Mouse (Mus musculus): ENCODE measurements around the gene Tyrobp. TPM values are rescaled to one million over a fixed set of nuclear protein-coding genes. Genes with fewer than 3 reads are reported as not detected.

The Tyrobp gene
- polyA plus RNA-seq, 1 experiment from 2014 or later, result 19.7 TPM

DNA sequence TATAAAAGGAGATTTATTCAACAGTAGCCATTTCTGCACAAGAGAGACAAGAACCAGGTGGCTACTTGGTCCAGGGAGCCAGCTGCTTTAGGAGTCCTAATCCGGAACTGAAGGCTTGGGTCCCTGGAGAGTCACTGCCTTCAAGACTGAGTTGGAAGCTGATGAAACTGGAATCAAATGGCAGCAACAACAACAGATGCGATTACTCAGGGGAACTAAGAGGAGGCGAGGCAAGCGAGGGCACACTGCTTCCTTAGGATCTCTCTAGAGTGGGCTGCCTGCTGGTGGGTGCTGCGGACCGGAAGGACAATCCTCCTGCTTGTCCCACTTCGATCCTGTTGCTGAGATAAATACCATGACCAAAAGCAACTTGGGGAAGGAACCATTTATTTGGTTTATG lies 13.9 kb upstream of the Tyrobp start:
- WGBS, result 65% methylated on average over 7 of the region's 7 CpGs
- Histone ChIP-seq H3K4me3 (ENCODE audit: low read depth, low read length) (no peak overlapping the region), H3K9me3 (ENCODE audit: control insufficient read depth, low read length) (no peaks in the 10 kb centered on the region), H3K36me3 (ENCODE audit: control insufficient read depth, insufficient read depth, low read length) (no peaks in the 10 kb centered on the region), H3K4me2 (no peak overlapping the region), H3K4me1 (ENCODE audit: control insufficient read depth, insufficient read depth, low read length) (no peaks in the 10 kb centered on the region), H3K27me3 (ENCODE audit: control insufficient read depth, insufficient read depth, low read length) (no peaks in the 10 kb centered on the region), H3K9ac (ENCODE audit: low read length) (no peak overlapping the region), H3K27ac (ENCODE audit: low read depth, low read length) (no peak overlapping the region)
- no peak for DNase-seq (ENCODE audit: low spot score, missing footprints)
- ATAC-seq (ENCODE audit: low FRiP score), result no peak

DNA sequence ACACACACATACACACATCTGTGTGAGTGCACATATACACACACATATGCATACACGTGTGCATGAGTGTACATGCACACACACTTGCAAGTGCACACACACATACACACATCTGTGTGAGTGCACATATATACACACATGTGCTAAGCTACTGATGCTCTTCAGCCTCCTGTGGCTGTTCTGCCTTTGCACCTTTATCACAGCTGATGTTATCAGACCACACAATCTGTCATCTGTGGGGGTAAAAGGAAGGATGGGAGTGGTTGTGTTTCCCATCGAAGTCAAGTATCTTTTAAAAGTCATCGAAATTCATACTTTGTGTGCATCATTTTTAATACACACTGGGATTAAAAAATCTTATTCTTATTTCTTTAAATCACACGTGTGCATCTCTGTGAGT lies 11.2 kb upstream of the Tyrobp start:
- Histone ChIP-seq H3K9me3 (ENCODE audit: control insufficient read depth, low read length) (no peaks in the 10 kb centered on the region), H3K27me3 (ENCODE audit: control insufficient read depth, insufficient read depth, low read length) (no peaks in the 10 kb centered on the region), H3K4me3 (ENCODE audit: low read depth, low read length) (no peak overlapping the region), H3K9ac (ENCODE audit: low read length) (no peak overlapping the region), H3K4me1 (ENCODE audit: control insufficient read depth, insufficient read depth, low read length) (no peaks in the 10 kb centered on the region), H3K4me2 (no peak overlapping the region), H3K27ac (ENCODE audit: low read depth, low read length) (no peak overlapping the region), H3K36me3 (ENCODE audit: control insufficient read depth, insufficient read depth, low read length) (no peaks in the 10 kb centered on the region)
- ATAC-seq (ENCODE audit: low FRiP score) (no peak), DNase-seq (ENCODE audit: low spot score, missing footprints) (no peak)
- WGBS, result 70% methylated on average over 4 of the region's 4 CpGs

DNA sequence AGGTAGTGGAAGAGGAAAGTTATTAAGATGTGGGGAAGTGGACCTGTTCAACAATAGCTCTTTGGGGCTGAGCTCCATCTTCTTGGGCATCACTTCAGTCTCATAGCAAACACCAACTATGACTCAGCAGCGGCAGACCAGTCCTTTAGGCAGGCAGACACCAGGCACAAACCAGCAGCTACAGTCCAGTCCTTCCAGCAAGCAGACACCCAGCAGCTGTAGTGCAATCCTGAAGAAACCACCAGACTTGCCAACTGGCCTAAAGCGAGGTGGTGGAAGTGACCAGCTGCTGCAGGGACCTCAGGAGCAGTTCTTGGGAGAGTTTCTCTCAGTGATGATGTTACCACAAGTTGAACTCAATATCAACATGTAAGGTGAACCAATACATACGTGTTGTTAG lies 4.9 kb upstream of the Tyrobp start:
- Histone ChIP-seq H3K9me3 (ENCODE audit: control insufficient read depth, low read length) (no peaks in the 10 kb centered on the region), H3K27ac (ENCODE audit: low read depth, low read length) (no peak overlapping the region), H3K4me3 (ENCODE audit: low read depth, low read length) (no peak overlapping the region), H3K27me3 (ENCODE audit: control insufficient read depth, insufficient read depth, low read length) (no peaks in the 10 kb centered on the region), H3K36me3 (ENCODE audit: control insufficient read depth, insufficient read depth, low read length) (no peaks in the 10 kb centered on the region), H3K4me2 (no peak overlapping the region), H3K9ac (ENCODE audit: low read length) (no peak overlapping the region), H3K4me1 (ENCODE audit: control insufficient read depth, insufficient read depth, low read length) (no peaks in the 10 kb centered on the region)
- DNase-seq (ENCODE audit: low spot score, missing footprints), result no peak
- ATAC-seq (ENCODE audit: low FRiP score), result no peak
- WGBS, result 75% methylated on average over 3 of the region's 3 CpGs

DNA sequence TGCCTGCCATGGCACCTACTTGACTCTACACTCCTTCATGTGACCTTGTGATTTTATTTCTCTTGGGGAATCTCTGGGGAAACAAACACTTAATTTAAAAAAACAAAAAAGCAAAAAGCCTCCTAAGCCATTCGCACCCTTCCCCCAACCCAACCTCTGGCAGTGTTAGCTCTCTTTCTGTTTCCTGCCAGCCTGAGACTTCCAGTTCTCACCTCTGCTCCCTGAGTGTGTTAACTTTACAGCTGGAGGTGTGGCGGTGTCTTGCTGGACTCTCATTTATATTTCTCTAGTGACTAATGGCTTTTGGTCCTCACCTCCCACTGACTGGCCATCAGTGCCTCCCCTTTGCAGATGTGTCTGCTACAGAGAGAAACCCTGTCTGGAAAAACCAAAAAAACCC lies 3.8 kb upstream of the Tyrobp start:
- Histone ChIP-seq H3K9ac (ENCODE audit: low read length) (no peak overlapping the region), H3K9me3 (ENCODE audit: control insufficient read depth, low read length) (no peaks in the 10 kb centered on the region), H3K4me1 (ENCODE audit: control insufficient read depth, insufficient read depth, low read length) (no peaks in the 10 kb centered on the region), H3K36me3 (ENCODE audit: control insufficient read depth, insufficient read depth, low read length) (no peaks in the 10 kb centered on the region), H3K4me3 (ENCODE audit: low read depth, low read length) (no peak overlapping the region), H3K4me2 (no peak overlapping the region), H3K27me3 (ENCODE audit: control insufficient read depth, insufficient read depth, low read length) (no peaks in the 10 kb centered on the region), H3K27ac (ENCODE audit: low read depth, low read length) (no peak overlapping the region)
- no peak for ATAC-seq (ENCODE audit: low FRiP score)
- WGBS, result 71% methylated on average over 2 of the region's 2 CpGs
- DNase-seq (ENCODE audit: low spot score, missing footprints), result no peak

DNA sequence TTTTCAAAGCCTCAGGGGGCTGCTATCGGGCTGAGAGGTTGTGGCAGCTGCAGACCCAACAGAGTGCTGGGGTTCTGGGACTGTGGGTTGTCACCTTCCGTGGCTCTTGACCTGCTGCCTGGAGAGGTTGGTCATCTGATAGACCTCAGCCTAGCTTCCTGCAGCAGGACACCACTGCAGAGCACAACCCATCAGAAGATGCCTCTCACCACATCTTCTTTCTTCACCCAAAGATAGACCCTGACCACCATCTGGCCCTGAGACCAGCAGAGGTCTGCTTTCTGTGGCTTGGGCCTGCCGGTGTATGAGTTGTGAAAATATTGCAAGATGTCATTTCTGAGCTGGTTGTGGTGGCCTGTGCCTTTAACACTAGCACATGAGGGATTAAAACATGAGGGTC lies 2.5 kb upstream of the Tyrobp start:
- Histone ChIP-seq H3K4me3 (ENCODE audit: low read depth, low read length) (no peak overlapping the region), H3K36me3 (ENCODE audit: control insufficient read depth, insufficient read depth, low read length) (no peaks in the 10 kb centered on the region), H3K9ac (ENCODE audit: low read length) (no peak overlapping the region), H3K4me1 (ENCODE audit: control insufficient read depth, insufficient read depth, low read length) (no peaks in the 10 kb centered on the region), H3K27ac (ENCODE audit: low read depth, low read length) (no peak overlapping the region), H3K4me2 (no peak overlapping the region), H3K9me3 (ENCODE audit: control insufficient read depth, low read length) (no peaks in the 10 kb centered on the region), H3K27me3 (ENCODE audit: control insufficient read depth, insufficient read depth, low read length) (no peaks in the 10 kb centered on the region)
- WGBS, result 64% methylated on average over 3 of the region's 3 CpGs
- DNase-seq (ENCODE audit: low spot score, missing footprints) (no peak), ATAC-seq (ENCODE audit: low FRiP score) (no peak)

DNA sequence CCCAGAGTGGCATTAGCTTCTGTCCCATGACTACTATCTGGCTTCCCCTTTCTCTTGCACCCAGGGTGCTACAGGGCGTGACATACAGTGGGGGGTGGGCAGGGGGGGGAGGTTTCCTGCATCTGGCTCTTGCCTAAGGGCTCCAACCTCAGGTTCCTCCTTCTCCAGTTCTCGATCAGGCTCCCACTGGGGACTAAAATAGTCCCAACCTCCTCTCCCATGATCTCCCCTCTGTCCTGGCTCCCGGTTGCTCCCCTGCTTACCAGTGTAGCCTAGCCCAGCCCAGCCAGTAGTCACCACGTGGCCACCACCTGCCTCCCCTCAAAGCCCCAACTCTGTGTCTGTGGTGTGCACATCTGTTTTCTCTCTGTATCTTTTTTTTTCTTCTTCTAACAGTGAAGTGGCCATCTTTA lies 819 bp upstream of the Tyrobp start:
- H3K4me3 ChIP-seq (ENCODE audit: low read depth, low read length), result no peak overlapping the region
- H3K4me1 ChIP-seq (ENCODE audit: control insufficient read depth, insufficient read depth, low read length), result no peaks in the 10 kb centered on the region
- H3K27ac ChIP-seq (ENCODE audit: low read depth, low read length), result no peak overlapping the region
- no peaks in the 10 kb centered on the region for H3K36me3 ChIP-seq (ENCODE audit: control insufficient read depth, insufficient read depth, low read length)
- no peaks in the 10 kb centered on the region for H3K27me3 ChIP-seq (ENCODE audit: control insufficient read depth, insufficient read depth, low read length)
- ATAC-seq (ENCODE audit: low FRiP score), result no peak
- H3K9me3 ChIP-seq (ENCODE audit: control insufficient read depth, low read length), result no peaks in the 10 kb centered on the region
- DNase-seq (ENCODE audit: low spot score, missing footprints), result no peak
- 61% methylated on average over 4 of the region's 4 CpGs for WGBS
- no peak overlapping the region for H3K4me2 ChIP-seq
- H3K9ac ChIP-seq (ENCODE audit: low read length), result no peak overlapping the region

DNA sequence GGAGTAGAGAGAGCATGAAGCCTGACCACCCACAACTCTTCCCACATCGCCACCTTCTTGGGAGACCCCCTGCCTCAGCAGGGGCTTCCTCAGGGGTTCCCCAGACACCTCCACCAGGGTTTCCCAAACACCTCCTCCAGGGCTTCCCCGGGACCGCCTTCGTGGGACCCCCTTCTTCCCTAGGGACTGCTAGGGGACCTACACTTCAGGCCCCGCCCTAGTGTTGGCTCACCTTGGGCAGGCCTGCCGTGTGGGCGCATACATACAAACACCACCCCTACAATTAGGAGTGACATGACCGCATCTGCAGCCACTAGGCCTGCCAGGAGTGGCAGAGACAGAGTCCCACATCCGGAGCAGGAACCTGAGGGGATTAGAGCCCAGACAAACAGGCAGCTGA lies 4.3 kb downstream of the Tyrobp start:
- WGBS, result 74% methylated on average over 9 of the region's 9 CpGs
- no peak overlapping the region for H3K4me2 ChIP-seq
- H3K36me3 ChIP-seq (ENCODE audit: control insufficient read depth, insufficient read depth, low read length), result no peaks in the 10 kb centered on the region
- no peak for ATAC-seq (ENCODE audit: low FRiP score)
- H3K4me1 ChIP-seq (ENCODE audit: control insufficient read depth, insufficient read depth, low read length), result peaks cover 8% of the 10 kb centered on the region
- H3K27ac ChIP-seq (ENCODE audit: low read depth, low read length), result no peak overlapping the region
- H3K9me3 ChIP-seq (ENCODE audit: control insufficient read depth, low read length), result no peaks in the 10 kb centered on the region
- H3K4me3 ChIP-seq (ENCODE audit: low read depth, low read length), result no peak overlapping the region
- H3K27me3 ChIP-seq (ENCODE audit: control insufficient read depth, insufficient read depth, low read length), result no peaks in the 10 kb centered on the region
- no peak overlapping the region for H3K9ac ChIP-seq (ENCODE audit: low read length)
- DNase-seq (ENCODE audit: low spot score, missing footprints), result no peak

DNA sequence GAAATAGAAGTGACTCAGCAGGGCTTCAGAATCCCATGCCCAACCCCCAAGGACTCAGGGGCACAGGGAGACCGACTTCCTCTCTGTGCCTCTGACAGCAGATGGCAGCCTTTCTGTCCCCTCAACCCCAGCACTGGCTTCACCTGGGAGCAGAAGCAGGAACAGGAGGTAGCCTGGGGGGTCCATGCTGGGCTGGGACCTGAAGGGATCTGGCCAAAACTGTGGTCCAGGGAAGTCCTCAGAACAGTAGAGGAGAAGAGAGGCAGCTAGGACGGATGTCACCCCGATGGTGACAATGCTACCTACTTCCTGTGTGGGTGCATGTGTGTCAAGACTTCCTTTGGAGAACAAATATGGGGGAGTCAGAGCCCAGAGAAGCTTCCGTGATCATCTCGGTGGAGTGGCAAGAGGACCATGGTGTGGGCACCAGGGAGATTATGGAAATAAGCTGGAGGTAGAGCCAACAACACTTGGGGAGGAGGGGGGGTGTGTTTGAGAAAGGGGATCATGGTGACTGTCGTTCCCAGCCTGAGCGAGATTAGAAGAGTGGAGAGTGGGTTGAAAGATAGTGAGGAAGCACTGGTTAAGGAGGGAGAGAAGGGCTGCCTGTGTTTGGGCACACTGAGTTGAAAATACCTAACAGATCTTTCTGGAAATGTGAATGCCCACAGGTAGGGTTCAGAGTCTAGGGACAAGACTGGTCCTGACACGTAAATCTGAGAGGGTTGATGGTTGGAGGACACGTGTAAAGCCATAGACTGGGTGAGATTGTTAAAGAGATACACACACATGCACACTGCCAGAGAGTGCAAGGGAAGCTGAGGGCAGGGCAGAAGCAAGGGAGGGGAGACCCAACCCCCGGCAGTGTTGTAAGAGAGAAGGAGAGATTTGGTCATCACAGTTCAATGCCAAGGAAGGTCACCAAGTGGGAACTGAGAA lies 6.3 kb downstream of the Tyrobp start, which contains the start of gene Hcst:
Hcst (minus strand) TSS at position 294 of the 939 bp plus-strand sequence.
- Histone ChIP-seq H3K27me3 (ENCODE audit: control insufficient read depth, insufficient read depth, low read length) (no peaks in the 10 kb centered on the region), H3K4me1 (ENCODE audit: control insufficient read depth, insufficient read depth, low read length) (peaks cover 8% of the 10 kb centered on the region), H3K9me3 (ENCODE audit: control insufficient read depth, low read length) (no peaks in the 10 kb centered on the region), H3K36me3 (ENCODE audit: control insufficient read depth, insufficient read depth, low read length) (no peaks in the 10 kb centered on the region), H3K4me2 (no peak within 1 kb of the TSS), H3K9ac (ENCODE audit: low read length) (no peak within 1 kb of the TSS), H3K4me3 (ENCODE audit: low read depth, low read length) (no peak within 1 kb of the TSS), H3K27ac (ENCODE audit: low read depth, low read length) (no peak within 1 kb of the TSS)
- DNase-seq (ENCODE audit: low spot score, missing footprints), result no peak
- WGBS, result 76% methylated on average over 10 of the region's 10 CpGs
- ATAC-seq (ENCODE audit: low FRiP score), result no peak

DNA sequence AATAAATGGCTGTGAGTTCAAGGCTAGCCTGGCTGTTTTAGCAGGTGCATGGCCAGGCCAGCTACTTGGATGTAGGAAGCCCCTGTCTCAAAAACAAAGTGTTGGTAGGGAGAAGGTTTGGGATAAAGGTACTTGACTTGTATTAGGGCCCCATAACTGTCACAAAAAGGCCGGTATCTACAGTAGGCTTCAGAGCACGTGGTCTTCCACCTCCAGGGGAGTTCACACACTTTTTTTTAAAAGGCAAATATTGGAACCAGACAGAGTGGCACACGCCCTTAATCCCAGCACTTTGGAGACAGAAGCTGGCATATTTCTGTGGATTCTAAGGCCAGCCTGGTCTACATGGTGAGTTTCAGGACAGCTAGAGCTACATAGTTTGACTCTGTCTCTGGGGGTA lies 7.1 kb downstream of the Tyrobp start:
- no peak overlapping the region for H3K9ac ChIP-seq (ENCODE audit: low read length)
- WGBS, result 86% methylated on average over 3 of the region's 3 CpGs
- no peak overlapping the region for H3K4me2 ChIP-seq
- ATAC-seq (ENCODE audit: low FRiP score) (no peak), DNase-seq (ENCODE audit: low spot score, missing footprints) (no peak)
- H3K9me3 ChIP-seq (ENCODE audit: control insufficient read depth, low read length), result no peaks in the 10 kb centered on the region
- no peak overlapping the region for H3K4me3 ChIP-seq (ENCODE audit: low read depth, low read length)
- no peaks in the 10 kb centered on the region for H3K36me3 ChIP-seq (ENCODE audit: control insufficient read depth, insufficient read depth, low read length)
- no peak overlapping the region for H3K27ac ChIP-seq (ENCODE audit: low read depth, low read length)
- H3K27me3 ChIP-seq (ENCODE audit: control insufficient read depth, insufficient read depth, low read length), result no peaks in the 10 kb centered on the region
- H3K4me1 ChIP-seq (ENCODE audit: control insufficient read depth, insufficient read depth, low read length), result peaks cover 8% of the 10 kb centered on the region

All from midbrain, embryonic 11.5 days (tissue).